Mouse (Mus musculus): ENCODE results near the gene Tsks. TPM values are rescaled to one million over a fixed set of nuclear protein-coding genes. Genes with fewer than 3 reads are reported as not detected.

The Tsks gene
- total RNA-seq, 2 experiments from 2014 or later, result not detected

DNA sequence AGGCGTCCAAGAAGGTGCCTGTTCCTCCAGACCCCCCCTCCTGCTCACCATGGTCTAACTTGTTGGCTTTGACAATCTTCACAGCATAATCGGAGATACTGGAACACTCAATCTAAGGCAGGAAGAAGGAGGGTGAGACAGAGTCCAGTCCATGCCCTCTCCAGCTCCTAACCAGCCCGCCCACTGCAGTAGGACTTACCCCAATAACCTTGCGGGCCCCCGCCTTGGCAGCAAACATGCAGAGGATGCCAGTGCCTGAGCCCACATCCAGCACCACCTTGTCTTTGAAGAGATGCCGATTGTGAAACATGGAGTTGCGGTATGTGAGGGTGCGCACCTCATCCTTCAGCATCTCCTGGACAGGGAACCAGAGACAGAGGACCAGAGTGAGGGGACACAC is 38.5 kb downstream of the Tsks start:
- DNase-seq, result no peak

DNA sequence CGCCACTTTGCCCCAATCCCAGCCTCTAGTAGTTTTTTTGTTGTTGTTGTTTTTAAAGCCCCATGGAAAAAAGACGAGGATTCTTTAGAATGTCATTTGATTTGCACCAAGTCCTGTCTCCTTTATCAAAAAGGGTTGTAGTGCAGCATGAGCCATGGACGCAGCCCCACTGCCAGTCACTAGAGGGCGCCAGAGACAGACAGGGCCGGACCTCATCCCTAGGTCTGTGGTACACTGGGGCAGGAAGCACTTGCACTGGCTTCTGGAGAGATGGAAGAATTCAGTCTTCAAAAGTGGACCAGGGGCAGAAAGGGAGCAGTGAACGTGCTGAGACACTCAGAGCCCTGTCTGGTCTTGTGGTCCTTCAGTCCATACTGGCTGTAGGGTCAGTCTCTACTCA is 40.1 kb downstream of the Tsks start:
- DNase-seq, result peak; percentile 95

DNA sequence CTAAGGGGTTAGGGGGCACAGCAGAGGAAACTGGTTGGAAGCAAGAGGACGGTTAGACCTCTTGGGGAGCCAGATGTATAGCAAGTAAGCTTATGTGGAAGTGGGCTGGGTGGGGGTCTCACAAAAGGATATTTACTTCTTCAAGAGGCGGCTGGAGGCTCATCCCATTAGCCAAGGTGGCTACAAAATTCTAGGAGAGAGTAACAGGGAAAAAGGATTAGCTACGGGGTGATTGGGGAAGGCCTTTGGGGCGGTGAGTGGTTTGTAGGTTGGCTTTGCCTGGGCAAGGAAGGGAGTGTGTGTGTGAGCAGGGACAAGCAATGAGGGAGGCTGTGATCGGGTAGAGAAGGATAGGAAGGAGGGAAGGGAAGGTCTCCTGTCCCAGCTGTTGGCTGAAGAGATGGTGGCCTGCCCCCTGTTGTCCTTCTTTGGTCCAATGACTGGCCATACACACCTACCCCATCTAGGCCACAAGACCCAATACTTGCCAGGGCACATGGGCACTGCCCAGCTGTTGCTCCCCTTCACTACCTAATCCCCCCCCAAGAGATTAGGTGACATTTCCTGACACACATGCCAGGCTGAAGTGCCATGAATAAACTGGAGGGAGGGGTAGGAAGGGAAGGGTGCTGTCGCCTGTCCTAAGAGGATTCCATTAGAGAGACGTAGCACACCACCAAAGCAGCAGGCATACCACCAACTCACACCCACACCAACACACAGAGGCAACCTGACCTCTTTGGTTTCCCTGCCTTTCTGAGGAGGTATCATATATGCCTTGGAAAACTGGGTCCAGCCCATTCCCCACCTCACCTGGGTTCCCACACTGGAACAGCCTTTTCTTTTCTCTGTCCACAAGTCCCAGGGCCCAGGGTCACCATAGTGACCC is 41.2 kb downstream of the Tsks start:
- DNase-seq, result no peak

DNA sequence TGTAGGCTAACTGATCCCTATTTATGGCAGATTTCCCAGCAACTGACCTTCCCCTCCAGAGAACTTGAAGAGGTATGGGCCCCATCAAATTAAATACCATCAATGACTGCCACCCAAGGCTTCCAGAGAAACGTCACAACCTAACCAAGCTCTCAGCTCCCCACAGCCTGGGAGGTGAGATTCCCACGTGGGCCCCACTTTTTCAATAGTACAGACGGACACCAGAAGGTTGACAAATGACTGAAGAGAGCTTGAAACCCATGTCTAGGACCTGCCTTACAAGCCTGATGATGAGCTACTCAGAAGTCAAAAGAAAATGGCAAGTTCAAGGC is 41.8 kb downstream of the Tsks start:
- DNase-seq, result no peak

DNA sequence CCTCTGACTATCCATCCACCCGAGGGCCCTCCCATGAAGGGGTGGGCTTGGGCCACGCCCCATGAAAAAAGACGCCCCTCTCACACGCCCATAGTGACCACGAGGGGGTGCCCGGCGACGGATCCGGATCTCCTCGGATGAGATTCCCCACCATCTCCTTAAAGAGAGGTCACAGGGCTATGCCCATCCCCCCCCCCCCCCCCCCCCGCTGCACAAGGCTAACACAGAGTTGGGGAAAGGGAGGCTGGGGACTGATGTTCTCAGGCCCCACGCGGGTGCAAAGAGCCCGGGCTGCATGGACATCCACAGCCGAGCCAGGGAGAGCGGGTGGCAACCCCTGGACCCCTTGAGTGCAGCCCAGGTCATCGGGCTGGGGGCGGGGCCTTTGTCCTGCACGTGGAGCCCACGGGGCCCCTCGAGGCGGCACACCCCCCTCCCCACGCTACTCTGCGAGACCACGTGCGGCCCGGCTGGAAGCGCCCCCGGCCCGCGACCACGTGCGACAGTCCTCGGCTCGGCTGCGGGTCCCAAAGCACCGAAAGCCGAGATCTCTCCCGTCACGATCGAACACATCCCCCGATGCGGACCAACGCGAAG is 42.7 kb downstream of the Tsks start:
- DNase-seq, result peak; percentile 80

DNA sequence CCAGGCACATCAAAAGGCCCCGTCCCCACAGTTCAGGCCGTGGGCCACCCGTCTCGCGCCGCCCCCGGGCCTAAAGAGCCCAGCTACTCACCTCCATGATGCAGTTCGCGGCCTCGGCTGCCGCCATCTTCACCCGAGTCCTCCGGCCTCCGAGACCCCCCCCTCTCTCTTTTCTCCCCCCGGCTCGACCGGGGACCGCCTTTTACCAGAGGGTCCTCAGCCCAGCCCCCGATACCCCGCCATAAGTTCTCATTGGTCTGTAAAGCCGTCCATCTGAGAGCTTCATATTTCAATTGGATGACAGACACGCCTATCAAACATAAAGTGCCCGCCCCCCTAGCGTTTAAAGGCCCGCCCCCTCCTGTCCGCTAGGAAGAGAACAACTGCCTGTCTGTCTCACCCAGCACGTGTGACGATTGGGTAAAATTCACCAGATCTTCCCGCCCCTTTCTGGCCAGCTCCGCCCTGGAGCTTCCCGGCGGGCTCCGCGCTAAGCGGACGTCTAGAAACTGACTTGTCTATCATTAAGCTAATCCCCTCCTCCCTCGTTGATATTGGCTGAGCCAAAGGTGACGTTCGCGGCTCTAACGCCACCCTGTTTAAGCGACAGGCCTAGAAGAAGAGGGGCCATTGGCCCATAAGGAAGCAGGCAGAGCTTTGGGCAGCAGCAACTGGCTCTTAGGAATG is 43.3 kb downstream of the Tsks start, which contains the start of gene Prmt1:
Gene Prmt1, minus strand, starts transcription at position 377 of the 687 bp plus-strand sequence.
- peak; percentile 97 for DNase-seq

DNA sequence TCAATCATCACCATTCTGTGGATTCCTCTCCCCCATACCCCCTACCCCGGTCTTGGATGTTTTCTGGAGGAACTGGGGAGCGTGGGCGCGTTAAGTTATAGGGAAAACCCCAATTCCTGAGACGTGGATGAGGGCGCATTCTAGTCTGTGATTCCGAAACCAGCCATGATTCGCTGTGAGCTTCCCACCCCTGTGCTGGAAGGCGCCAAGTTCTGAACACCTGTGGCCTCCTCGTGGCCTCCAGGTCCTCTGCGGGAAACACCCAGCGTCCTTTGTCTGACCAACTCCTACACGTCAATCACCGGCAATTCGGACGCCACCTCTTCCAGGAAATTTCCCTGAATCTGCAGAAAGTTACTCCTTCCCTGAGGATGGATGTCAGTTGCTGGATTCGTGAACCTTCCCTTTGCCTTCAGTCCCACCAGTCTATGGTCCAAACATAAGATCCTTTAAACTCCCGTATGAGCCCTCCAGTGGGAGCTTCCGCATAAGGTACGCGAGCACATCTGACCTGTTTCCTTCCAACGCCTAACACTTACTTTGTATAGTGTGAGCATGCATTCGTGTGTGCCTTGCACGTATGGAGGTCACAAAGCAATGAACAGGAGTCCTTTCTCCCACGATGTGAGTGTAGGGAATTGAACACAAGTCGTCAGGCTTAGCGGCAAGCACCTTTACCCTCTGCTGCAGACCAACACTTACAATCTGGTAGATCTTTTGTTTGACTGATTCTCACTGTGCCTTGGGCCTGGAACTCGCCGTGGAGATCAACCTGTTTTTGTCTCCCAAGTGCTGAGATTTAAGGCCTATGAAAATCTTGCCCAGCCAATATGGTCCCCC is 44.1 kb downstream of the Tsks start:
- no peak for DNase-seq

DNA sequence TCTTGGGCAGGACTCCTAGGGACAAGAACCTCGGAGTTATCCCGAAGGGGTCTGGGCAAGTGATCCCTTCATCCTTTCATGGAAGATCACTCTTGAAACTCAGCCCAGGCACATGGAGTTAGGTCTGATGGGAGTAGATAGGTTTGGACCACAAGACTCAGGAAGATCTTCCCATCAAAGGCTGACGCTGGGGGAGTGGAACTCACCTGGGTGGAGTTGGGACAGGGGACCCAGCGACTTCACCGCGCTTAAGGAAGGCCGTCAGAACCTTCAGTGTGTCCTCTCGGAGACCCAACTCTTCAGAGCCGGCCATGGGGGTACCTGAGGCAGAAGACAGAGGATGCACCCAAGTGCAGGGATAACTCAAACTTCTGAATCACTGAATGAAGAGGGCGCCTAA is 53.7 kb downstream of the Tsks start:
- no peak for DNase-seq

DNA sequence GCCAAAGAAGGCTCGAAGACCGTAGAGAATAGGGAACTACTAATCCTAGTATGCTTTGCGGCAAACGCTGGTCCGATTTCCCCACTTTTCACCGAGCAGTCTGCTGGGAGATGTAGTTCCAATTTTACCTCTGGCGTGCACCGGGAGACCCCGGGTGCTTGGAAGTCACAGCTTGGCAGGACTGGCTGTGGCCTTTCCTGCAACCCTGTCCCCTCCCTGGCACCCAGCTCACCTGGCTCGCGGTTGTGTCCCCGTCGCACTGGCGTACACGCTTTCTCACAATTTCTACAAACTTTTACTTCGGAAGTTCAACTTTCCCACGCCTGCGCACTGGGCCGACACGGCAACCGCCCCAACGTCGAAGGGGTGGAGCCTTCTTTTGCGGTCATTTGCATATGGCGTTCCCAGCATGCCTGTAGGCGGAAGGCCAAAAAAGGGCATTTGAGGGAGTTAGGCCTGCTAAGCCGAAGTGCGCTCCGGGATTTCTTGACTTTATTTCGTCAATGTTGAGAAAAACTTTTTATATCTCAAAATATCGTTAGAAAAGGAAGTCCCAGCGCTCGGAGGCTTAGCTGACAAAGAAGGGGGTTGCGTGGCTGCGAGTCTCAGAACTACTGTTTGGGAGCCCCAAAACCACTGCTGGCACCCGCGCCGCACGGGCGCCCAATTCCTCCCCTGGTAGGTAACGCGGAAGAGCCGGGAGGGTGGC is 54.4 kb downstream of the Tsks start, which contains the start of gene Irf3:
Gene Irf3, plus strand, starts transcription at position 418 of the 709 bp plus-strand sequence.
- DNase-seq, result peak; percentile 96

DNA sequence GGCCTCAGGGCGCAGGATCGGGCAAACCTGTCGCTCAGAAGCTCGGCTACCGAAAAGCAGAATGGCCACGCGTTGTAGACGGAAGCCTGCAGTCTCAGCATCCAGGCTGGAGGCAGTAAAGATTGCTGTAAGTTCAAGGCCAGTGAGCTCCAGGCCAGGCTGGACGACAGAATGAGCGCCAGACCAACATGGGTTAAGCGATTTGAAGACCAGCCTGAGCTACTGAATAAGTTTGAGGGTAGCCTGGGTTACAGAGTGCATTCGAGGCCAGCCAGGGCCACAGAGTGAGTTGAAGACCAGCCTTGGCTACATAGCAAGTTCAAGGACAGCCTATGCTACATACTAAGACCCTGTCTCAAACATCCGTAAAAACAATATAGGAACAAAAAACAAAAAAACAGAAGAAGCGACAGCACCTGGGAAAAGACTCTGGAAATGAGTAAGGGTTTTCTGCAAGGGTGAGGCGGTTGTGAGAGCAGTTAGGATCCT is 55.0 kb downstream of the Tsks start:
- no peak for DNase-seq

DNA sequence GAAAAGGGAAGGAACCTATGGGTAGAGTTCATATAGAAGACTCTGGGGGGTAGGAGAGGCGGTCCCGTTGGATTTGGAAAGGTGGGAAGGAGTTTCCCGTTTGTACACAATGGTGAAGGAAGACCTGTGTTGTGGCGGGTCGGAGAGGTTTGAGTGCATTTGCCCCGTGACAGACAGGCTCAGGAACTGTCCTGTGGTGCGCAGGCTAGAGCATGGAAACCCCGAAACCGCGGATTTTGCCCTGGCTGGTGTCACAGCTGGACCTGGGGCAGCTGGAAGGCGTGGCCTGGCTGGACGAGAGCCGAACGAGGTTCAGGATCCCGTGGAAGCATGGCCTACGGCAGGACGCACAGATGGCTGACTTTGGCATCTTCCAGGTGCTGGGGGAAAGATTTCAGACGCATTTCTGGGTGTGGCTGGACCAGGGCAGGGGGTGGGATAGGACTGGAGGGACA is 55.5 kb downstream of the Tsks start, which contains the start of gene Bcl2l12:
Gene Bcl2l12, minus strand, starts transcription at position 212 of the 455 bp plus-strand sequence.
- peak; percentile 81 for DNase-seq

DNA sequence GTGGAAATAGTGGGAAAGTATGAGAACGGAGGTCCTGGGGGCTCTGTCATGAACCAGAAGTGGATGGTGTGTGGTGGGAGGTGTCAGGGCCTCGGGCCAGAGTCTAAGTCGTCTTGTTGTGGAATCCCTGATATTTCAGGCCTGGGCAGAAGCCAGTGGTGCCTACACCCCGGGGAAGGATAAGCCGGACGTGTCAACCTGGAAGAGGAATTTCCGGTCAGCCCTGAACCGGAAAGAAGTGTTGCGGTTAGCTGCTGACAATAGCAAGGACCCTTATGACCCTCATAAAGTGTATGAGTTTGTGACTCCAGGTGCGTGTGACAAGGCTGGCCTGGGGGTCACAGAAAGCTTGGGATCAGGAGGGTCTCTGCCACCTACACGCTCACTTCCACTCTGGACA is 56.7 kb downstream of the Tsks start:
- no peak for DNase-seq

DNA sequence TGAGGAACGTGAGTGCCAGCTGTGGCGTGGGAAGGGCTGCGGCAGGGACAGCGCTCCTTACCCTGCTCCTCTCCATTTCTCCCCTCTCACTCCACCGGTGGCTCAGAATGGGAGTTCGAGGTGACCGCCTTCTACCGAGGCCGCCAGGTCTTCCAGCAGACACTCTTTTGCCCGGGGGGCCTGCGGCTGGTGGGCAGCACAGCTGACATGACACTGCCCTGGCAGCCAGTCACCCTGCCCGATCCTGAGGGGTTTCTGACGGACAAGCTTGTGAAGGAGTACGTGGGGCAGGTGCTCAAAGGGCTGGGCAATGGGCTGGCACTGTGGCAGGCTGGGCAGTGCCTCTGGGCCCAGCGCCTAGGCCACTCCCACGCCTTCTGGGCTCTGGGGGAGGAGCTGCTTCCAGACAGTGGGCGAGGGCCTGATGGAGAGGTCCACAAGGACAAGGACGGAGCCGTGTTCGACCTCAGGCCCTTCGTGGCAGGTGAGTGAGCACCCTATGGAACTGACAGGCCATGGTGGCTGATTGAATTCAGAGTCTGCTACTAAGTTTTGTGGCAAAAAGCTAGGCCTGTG is 57.6 kb downstream of the Tsks start:
- peak; percentile 46 for DNase-seq

DNA sequence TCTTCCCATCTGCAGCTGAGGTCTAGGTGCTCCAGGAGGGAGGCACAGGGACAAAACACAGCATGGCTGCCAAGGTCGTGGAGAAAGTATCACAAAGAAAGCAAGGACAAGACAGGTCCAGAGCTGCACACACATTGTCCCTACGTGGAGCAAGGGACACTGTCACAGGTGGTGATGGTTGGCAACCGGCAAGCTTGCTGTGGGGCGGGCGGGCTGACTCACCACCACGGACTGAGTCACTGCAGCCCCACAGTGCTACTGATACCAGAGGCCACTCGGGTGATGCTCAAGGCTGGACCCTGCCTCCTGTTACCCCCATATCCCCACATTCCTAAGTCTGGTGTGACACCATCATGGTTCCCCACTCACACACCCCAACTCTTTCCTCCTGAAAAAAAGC is 59.4 kb downstream of the Tsks start:
- peak; percentile 54 for DNase-seq

DNA sequence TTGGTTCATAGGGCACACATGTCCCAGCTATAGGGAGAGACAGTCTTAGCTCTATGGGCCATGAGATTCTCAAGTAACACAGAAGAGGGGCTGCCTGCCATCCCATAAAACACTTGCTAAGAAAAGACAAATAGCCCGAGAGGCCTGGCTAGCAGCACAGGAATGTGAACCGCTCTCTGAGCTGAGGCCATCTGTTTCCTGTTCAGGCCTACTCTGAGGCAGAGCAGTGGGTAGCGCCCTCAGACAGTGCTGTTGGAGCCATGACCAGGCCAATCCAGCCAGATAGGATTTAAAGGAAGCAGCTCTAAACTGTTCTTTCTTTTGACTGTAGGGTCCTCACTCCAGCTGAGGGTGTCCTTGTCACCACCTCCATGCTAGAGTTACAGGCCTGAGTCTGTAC is 61.5 kb downstream of the Tsks start:
- no peak for DNase-seq

DNA sequence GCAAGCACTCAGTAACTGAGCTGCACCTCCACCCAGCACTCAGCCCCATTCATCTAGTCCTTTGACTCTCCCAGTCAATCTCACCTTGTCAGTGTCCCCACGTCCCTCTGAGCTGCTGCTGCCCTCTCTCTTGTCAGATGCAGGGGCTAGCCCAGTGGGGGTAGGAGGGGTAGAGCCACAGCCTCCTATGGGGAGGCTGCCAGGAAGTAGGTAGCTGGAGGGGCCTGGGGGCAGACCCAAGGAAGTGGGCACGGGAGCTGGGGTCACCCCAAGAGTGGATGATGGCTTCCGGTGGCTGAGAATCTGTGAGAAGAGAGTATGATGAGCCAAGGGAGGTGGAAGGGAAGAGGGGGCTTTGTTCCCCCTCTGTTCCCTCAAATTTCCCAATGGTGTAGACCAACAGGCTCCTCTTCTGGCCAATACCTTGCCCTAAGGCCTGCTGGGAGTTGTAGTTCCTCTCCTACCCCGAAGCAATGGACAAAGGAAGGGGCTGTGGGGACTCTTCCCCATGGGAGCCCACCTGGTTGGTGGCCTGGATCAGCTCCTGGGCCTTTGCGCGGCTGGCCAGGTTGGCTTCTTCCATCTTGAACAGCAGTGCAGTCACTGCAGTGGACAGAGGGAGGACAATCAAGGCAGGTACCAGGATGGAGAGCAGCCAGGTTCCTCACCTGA is 62.5 kb downstream of the Tsks start:
- DNase-seq, result no peak

DNA sequence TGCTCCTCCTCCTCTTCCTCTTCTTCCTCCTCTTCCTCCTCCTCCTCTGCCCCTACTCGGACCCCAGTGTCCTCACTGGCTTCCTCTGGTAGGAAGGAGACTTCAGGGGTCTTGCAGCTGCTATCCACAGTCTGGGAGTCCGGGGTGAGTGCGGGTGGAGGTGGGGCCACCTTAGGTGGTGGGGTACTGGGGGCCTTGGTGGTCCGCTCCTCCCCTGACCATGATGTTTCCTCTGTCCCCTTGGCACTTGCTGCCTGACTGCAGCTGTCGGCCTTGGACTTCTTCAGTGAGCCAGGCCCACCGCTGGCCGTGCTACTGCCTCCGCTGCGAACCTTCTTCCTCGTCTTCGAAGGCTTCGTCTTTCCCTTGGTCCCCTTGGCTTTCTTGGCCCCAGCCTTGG is 63.5 kb downstream of the Tsks start:
- no peak for DNase-seq

DNA sequence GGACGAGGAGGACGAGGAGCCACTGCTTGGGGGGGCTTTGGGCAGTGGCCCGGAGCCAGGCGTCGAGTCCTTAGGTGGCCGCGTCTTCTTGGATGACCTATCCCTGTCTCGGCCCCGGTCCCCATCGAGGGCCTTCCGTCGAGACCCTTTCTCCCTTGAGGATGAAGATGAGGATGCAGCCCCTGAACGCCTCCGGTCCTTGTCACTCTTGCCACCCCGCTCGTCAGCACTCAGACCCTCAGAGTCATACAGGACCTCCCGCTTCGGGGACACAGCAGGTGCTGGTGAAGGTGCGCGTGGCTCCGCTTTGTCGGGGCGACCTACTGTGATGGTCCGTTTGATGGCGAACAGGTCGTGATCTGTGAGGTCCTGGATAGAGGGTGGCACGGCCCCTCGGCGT is 64.1 kb downstream of the Tsks start:
- no peak for DNase-seq

Data from adrenal gland, postnatal 10 days (tissue).